Comparison of ENCODE assay signal across 8 mouse cellular contexts in the genomic region with DNA sequence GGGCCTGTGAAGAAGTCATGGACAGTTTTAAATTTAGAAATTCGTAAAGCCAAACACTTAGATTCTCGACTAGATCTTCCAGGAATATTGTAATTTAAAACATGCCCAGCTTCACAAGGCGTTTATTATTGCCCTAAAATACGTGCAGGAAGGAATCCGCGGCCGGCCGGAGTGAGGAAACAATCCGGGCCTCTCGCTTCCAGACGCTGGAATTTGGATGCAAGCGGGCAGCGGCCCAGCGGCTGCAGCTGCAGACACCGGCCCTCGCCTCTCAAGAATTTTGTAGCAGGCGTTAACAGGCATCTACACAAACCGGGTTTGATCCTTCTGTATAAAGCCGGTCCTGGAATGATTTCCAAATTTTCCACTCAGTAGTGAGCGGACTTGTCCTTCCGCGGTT.
DNase-seq lines count a peak whose midpoint lies in the region; ATAC-seq and TF ChIP-seq lines count a peak whose summit lies in the region.

No protein-coding gene starts in this region.

- peaks cover 32% of the 10 kb centered on the region for H3K4me1 ChIP-seq in heart, embryonic 12.5 days (replicated peaks)
- H3K4me1 ChIP-seq in kidney, postnatal 0 days (replicated peaks; ENCODE audit: insufficient read depth, low read length): peaks cover 21% of the 10 kb centered on the region

- TF ChIP-seq CTCF in kidney, postnatal 0 days (IDR thresholded peaks at IDR 0.05; ENCODE audit: low read depth): no peak

- H3K27me3 ChIP-seq in heart, embryonic 12.5 days (replicated peaks): peaks cover 13% of the 10 kb centered on the region
- peaks cover 11% of the 10 kb centered on the region for H3K27me3 ChIP-seq in kidney, postnatal 0 days (ENCODE audit: insufficient read depth, low read length)

- H3K27ac ChIP-seq in heart, embryonic 12.5 days (ENCODE audit: poor library complexity, severe bottlenecking): peak overlapping the region; percentile 85
- H3K27ac ChIP-seq in kidney, postnatal 0 days: peak overlapping the region; percentile 79
- H3K27ac ChIP-seq in macrophage: peak overlapping the region; percentile 74

- WGBS in heart, embryonic 12.5 days: 4% methylated on average over 22 of the region's 22 CpGs
- WGBS in kidney, postnatal 0 days: 3% methylated on average over 22 of the region's 22 CpGs
- 9% methylated on average over 22 of the region's 22 CpGs for WGBS in macrophage (ENCODE audit: missing documents)

- DNase-seq in cerebellum, postnatal 10 days: peak; percentile 59 to 65
- no peak for DNase-seq in cerebellum, adult 9-10 months
- peak; percentile 79 for DNase-seq in embryo, embryonic 9.5 days (ENCODE audit: extremely low spot score)
- DNase-seq in kidney, postnatal 0 days (ENCODE audit: low spot score): peak; percentile 83
- peak; percentile 48 for DNase-seq in testis, postnatal 14 days (ENCODE audit: low spot score)
- no peak for DNase-seq in cerebellum, adult 11 months

- H3K4me3 ChIP-seq in heart, embryonic 12.5 days: peak overlapping the region; percentile 50
- H3K4me3 ChIP-seq in kidney, postnatal 0 days (replicated peaks; ENCODE audit: low read depth, low read length): peak overlapping the region; percentile 17
- H3K4me3 ChIP-seq in macrophage (ENCODE audit: inconsistent target): no peak overlapping the region

- ATAC-seq in heart, embryonic 12.5 days (ENCODE audit: insufficient number of reproducible peaks, low FRiP score): no peak
- ATAC-seq in kidney, postnatal 0 days (replicated peaks; ENCODE audit: low FRiP score, low read depth): no peak

- H3K79me2 ChIP-seq in macrophage (ENCODE audit: inconsistent target): no peaks in the 10 kb centered on the region

- no peaks in the 10 kb centered on the region for H3K9me3 ChIP-seq in heart, embryonic 12.5 days (replicated peaks)
- no peaks in the 10 kb centered on the region for H3K9me3 ChIP-seq in kidney, postnatal 0 days (replicated peaks; ENCODE audit: low read length)

- H3K4me2 ChIP-seq in heart, embryonic 12.5 days: peak overlapping the region; percentile 90
- H3K4me2 ChIP-seq in kidney, postnatal 0 days (ENCODE audit: low read length): peak overlapping the region; percentile 51

- no peaks in the 10 kb centered on the region for H3K36me3 ChIP-seq in heart, embryonic 12.5 days
- no peaks in the 10 kb centered on the region for H3K36me3 ChIP-seq in kidney, postnatal 0 days (ENCODE audit: insufficient read depth, low read length)
- no peaks in the 10 kb centered on the region for H3K36me3 ChIP-seq in macrophage (ENCODE audit: inconsistent target)

- H3K9ac ChIP-seq in heart, embryonic 12.5 days: peak overlapping the region; percentile 58
- H3K9ac ChIP-seq in kidney, postnatal 0 days (ENCODE audit: low read depth, low read length): peak overlapping the region; percentile 42

Comparison
In these comparisons a context has a peak if more than half of its experiments do, and no peak if none do; other contexts are left out.
1. DNase-seq: peak in cerebellum, postnatal 10 days (2 of 2), embryo, embryonic 9.5 days (single experiment), kidney, postnatal 0 days (single experiment) and testis, postnatal 14 days (single experiment); none in cerebellum, adult 9-10 months (single experiment) and cerebellum, adult 11 months (single experiment).
2. Peak in every context shown above with its lines, with median percentiles within 50 percentile points of each other: H3K27ac ChIP-seq.